Mouse (Mus musculus) T-cell, adult 2 months (primary cell): ENCODE results near the gene Hcls1.

Source experiments
- DNase-seq: peaks from one replicate; pipeline ENCODE4 v3.0.0; 2022; ENCODE audit warnings: low spot score

Gene Hcls1

DNA sequence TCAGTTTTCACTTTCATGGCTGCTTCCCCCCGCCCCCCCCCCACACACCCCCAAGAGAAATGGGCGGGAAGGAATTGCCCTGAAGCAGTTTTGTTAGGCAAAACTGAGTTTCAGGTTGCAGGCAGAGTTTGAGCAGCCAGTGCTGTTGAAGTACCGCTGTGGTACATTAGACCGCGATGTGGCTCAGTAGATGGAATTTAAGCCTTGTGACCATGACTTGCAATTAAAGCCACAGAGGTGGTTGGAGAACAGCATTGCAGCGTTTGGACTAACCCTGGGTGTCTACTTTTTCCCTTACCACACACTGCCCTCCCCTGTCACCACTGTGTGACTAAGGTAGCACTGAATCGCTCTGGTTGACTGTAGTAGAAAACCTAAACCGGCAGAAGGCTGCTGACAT, 54.7 kb downstream of the Hcls1 start:
- DNase-seq = no peak

DNA sequence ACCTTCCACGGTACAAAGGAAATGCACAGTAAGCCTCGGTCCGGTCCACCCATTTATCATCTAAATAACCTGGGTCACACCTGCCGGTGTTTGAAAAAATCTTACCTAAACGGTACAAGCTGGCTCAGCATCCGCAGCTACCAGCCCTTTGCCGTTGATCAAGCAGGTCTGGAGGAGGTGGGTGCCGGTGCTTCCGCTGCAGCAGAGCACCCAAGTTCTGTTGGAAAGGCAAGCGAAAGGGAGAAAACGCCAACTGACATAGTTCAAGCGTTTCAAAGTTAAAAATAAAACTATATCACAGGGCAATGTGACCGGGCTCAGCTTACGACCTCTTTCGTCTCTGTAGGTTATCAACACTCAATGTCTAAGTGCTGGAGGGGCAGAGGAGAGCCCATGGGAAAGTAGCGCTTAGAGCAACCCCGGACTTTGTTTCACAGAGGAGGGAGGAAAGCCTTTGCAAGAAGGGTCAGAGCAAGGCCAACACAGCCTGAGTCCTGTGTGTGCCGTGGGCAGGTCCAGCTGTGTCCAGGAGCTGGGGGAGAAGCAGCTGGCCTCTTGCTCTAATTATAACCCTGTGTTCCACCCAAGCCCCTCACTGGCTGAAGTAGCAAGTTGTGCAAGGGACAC, 55.3 kb downstream of the Hcls1 start, which contains the start of gene Fbxo40:
Gene Fbxo40 (minus strand): TSS at position 469 of the 627 bp plus-strand sequence.
- DNase-seq = no peak

GRCm38 (mm10) chr16:36997650-36998049, 62.9 kb downstream of the Hcls1 start:
- DNase-seq = no peak

DNA sequence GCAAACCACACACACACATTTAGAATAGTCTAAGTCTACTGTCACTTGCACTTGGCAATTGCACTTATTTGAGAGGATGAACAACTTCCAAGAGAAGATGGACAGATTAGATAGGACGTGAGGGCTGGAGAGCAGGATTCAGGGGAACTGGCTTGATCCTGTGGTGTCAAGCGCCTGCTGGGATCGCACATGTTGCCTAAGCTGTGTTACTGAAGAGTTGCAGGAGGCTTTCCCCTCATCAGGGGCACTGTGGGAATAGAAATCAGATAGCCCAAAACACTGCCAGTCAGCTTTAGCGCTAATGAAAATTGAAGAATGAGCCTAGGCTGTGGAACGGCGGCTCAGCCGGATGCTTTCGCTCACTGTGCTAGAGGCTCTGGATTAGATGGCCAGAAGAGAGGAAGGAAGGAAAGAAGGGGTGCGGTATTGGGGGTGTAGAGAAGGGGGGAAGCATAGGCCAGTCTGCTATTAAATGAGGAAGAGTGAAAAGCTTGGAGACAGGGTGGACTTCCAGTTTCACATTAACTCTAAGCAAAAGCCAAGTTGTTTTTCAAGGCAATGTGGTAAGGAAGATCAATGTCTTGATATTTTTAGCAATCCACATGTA, 64.7 kb downstream of the Hcls1 start:
- no peak for DNase-seq

DNA sequence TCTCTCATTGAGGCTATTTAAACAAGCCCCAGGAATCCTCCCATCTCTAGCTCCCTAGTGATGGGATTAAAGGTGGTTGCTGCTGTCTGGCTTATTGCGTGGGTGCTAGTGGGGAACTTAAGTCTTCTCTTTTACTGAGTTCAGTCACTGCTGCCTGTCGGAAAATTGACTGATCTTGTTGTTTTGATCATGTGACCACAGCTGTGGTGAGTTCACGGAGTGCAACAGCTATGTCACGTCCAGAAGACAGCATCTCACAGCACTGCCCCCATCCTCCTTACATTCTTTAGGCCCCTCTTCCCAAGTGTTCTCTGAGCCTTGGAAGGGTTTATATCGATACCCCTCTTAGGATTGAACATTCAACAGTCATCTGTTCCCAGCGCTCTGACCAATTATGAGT, 74.5 kb downstream of the Hcls1 start:
- DNase-seq = no peak

- DNase-seq = peak; percentile 30
Measured at GRCm38 (mm10) chr16:37010370-37010769, 75.6 kb downstream of the Hcls1 start.

GRCm38 (mm10) chr16:37011061-37011921, 76.5 kb downstream of the Hcls1 start, which contains the start of gene Polq:
Polq (plus strand) TSS chr16:37011786.
- peak; percentile 94 for DNase-seq

- DNase-seq = no peak
Measured at GRCm38 (mm10) chr16:37011922-37012289, 77.1 kb downstream of the Hcls1 start.

- DNase-seq = no peak
Measured at GRCm38 (mm10) chr16:37012336-37012735, 77.6 kb downstream of the Hcls1 start.
